Mouse (Mus musculus) heart, embryonic 13.5 days (tissue): ENCODE data around the gene Rps6kb1. TPM values are rescaled to one million over a fixed set of nuclear protein-coding genes. Genes with fewer than 3 reads are reported as not detected.

ENCODE experiments used
- ATAC-seq: fragments of 200-750 bp; cut with Nextera tagmentation; 2 replicates; pipeline ENCODE4 v1.8.0; 2017; ENCODE audit warnings: moderate TSS enrichment; ENCODE audit not compliant: insufficient number of reproducible peaks, low FRiP score, low TSS enrichment; ENCODE audit errors: extremely low read depth
- H3K27ac ChIP-seq: fragments of 300-500 bp; sonication (generic); replicated peaks from 2 replicates; pipeline ENCODE4 v1.5.1; 2015; ENCODE audit warnings: moderate library complexity, mild to moderate bottlenecking, inconsistent platforms
- H3K27me3 ChIP-seq: fragments of 300-500 bp; sonication (generic); replicated peaks from 2 replicates; pipeline ENCODE4 v1.6.1; 2015; ENCODE audit warnings: mild to moderate bottlenecking, inconsistent platforms
- H3K36me3 ChIP-seq: fragments of 300-500 bp; sonication (generic); 2 replicates; pipeline ENCODE4 v1.6.1; 2015; ENCODE audit warnings: mild to moderate bottlenecking, inconsistent platforms
- H3K4me1 ChIP-seq: fragments of 300-500 bp; sonication (generic); 2 replicates; pipeline ENCODE4 v1.6.1; 2015; ENCODE audit warnings: inconsistent platforms
- H3K4me2 ChIP-seq: fragments of 300-500 bp; sonication (generic); 2 replicates; pipeline ENCODE4 v1.6.1; 2015; ENCODE audit warnings: inconsistent platforms, mild to moderate bottlenecking, moderate library complexity
- H3K4me3 ChIP-seq: fragments of 300-500 bp; sonication (generic); 2 replicates; pipeline ENCODE4 v1.5.1; 2015; ENCODE audit warnings: moderate library complexity, mild to moderate bottlenecking, inconsistent platforms
- H3K9ac ChIP-seq: fragments of 300-500 bp; sonication (generic); 2 replicates; pipeline ENCODE4 v1.6.1; 2015; ENCODE audit warnings: inconsistent platforms, mild to moderate bottlenecking, moderate library complexity
- H3K9me3 ChIP-seq: fragments of 300-500 bp; sonication (generic); 2 replicates; pipeline ENCODE4 v1.6.1; 2016; ENCODE audit warnings: inconsistent platforms
- WGBS: fragments of 180-500 bp; shearing (Covaris S2); methylation state at CpG from one replicate; pipeline ENCODE4 v1.1.7; 2015; ENCODE audit warnings: mixed read lengths; 5-methylcytosine and 5-hydroxymethylcytosine counted together
- polyA plus RNA-seq: library from polyadenylated mRNA; unstranded; fragments of >200 nt; fragmentation: Nextera tagmentation; extraction: Ambion mirVana; gene quantifications from 2 replicates; pipeline ENCODE4 v1.2.1, GENCODE M21; 2015

The Rps6kb1 gene
- polyA plus RNA-seq, 1 experiment from 2014 or later, result 41.2 TPM

GRCm38 (mm10) chr11:86570261-86570746 is 25.7 kb upstream of the Rps6kb1 start:
- peaks cover 16% of the 10 kb centered on the region for H3K36me3 ChIP-seq
- ATAC-seq, result 0 out of 2 replicates have a peak, but pooled peaks have one; percentile 38
- H3K4me1 ChIP-seq, result peaks cover 32% of the 10 kb centered on the region
- H3K27me3 ChIP-seq, result no peaks in the 10 kb centered on the region
- H3K4me3 ChIP-seq, result no peak overlapping the region
- peak overlapping the region; percentile 65 for H3K27ac ChIP-seq
- no peak overlapping the region for H3K9ac ChIP-seq
- H3K4me2 ChIP-seq, result 0 out of 2 replicates have a peak overlapping the region, but pooled peaks have one; percentile 2
- 30% methylated on average over 9 of the region's 9 CpGs for WGBS
- H3K9me3 ChIP-seq, result no peaks in the 10 kb centered on the region

- Histone ChIP-seq H3K4me3 (no peak overlapping the region), H3K9ac (no peak overlapping the region), H3K4me1 (peaks cover 27% of the 10 kb centered on the region), H3K4me2 (no peak overlapping the region), H3K9me3 (no peaks in the 10 kb centered on the region), H3K27me3 (no peaks in the 10 kb centered on the region), H3K36me3 (peaks cover 19% of the 10 kb centered on the region), H3K27ac (no peak overlapping the region)
- ATAC-seq, result no peak
- WGBS, result 63% methylated on average over 3 of the region's 3 CpGs
Observed at GRCm38 (mm10) chr11:86568425-86568824, 23.8 kb upstream of the Rps6kb1 start.

- peaks cover 84% of the 10 kb centered on the region for H3K36me3 ChIP-seq
- no peaks in the 10 kb centered on the region for H3K27me3 ChIP-seq
- H3K4me3 ChIP-seq, result no peak overlapping the region
- no peaks in the 10 kb centered on the region for H3K4me1 ChIP-seq
- no peak overlapping the region for H3K9ac ChIP-seq
- no peak overlapping the region for H3K4me2 ChIP-seq
- 84% methylated on average over 4 of the region's 4 CpGs for WGBS
- H3K9me3 ChIP-seq, result no peaks in the 10 kb centered on the region
- no peak for ATAC-seq
- H3K27ac ChIP-seq, result no peak overlapping the region
Observed at GRCm38 (mm10) chr11:86558258-86558657, 13.7 kb upstream of the Rps6kb1 start.

- 84% methylated on average over 6 of the region's 6 CpGs for WGBS
Observed at GRCm38 (mm10) chr11:86553525-86553924, 8.9 kb upstream of the Rps6kb1 start.

GRCm38 (mm10) chr11:86547412-86547811 is 2.8 kb upstream of the Rps6kb1 start:
- H3K27ac ChIP-seq, result no peak overlapping the region
- H3K4me1 ChIP-seq, result peaks cover 25% of the 10 kb centered on the region
- no peak for ATAC-seq
- H3K36me3 ChIP-seq, result peaks cover 31% of the 10 kb centered on the region
- H3K4me3 ChIP-seq, result no peak overlapping the region
- no peak overlapping the region for H3K9ac ChIP-seq
- WGBS, result 96% methylated on average over 1 of the region's 1 CpGs
- H3K4me2 ChIP-seq, result no peak overlapping the region
- H3K9me3 ChIP-seq, result no peaks in the 10 kb centered on the region
- no peaks in the 10 kb centered on the region for H3K27me3 ChIP-seq

More at GRCm38 (mm10) chr11:86553525-86553924, 8.9 kb upstream of the Rps6kb1 start:
- H3K9me3 ChIP-seq, result no peaks in the 10 kb centered on the region
- H3K27ac ChIP-seq, result no peak overlapping the region
- H3K4me2 ChIP-seq, result no peak overlapping the region
- H3K27me3 ChIP-seq, result no peaks in the 10 kb centered on the region
- no peaks in the 10 kb centered on the region for H3K4me1 ChIP-seq
- H3K4me3 ChIP-seq, result no peak overlapping the region
- ATAC-seq, result no peak
- no peak overlapping the region for H3K9ac ChIP-seq
- peaks cover 85% of the 10 kb centered on the region for H3K36me3 ChIP-seq

GRCm38 (mm10) chr11:86545556-86545955 is 951 bp upstream of the Rps6kb1 start:
- no peaks in the 10 kb centered on the region for H3K9me3 ChIP-seq
- ATAC-seq, result no peak
- peak overlapping the region; percentile 91 for H3K27ac ChIP-seq
- peak overlapping the region; percentile 79 for H3K4me2 ChIP-seq
- peak overlapping the region; percentile 97 for H3K4me3 ChIP-seq
- H3K9ac ChIP-seq, result peak overlapping the region; percentile 84
- peaks cover 25% of the 10 kb centered on the region for H3K36me3 ChIP-seq
- WGBS, result 71% methylated on average over 8 of the region's 8 CpGs
- peaks cover 35% of the 10 kb centered on the region for H3K4me1 ChIP-seq
- H3K27me3 ChIP-seq, result no peaks in the 10 kb centered on the region

GRCm38 (mm10) chr11:86543960-86544638 is 506 bp downstream of the Rps6kb1 start:
- Histone ChIP-seq H3K9me3 (no peaks in the 10 kb centered on the region), H3K4me3 (peak overlapping the region; percentile 97), H3K4me2 (peak overlapping the region; percentile 85), H3K27me3 (no peaks in the 10 kb centered on the region), H3K27ac (peak overlapping the region; percentile 91), H3K9ac (peak overlapping the region; percentile 99), H3K36me3 (peaks cover 10% of the 10 kb centered on the region), H3K4me1 (peaks cover 35% of the 10 kb centered on the region)
- 1% methylated on average over 46 of the region's 50 CpGs for WGBS
- peak; percentile 47 for ATAC-seq

GRCm38 (mm10) chr11:86542851-86543250 is 1.8 kb downstream of the Rps6kb1 start:
- Histone ChIP-seq H3K4me1 (peaks cover 35% of the 10 kb centered on the region), H3K27me3 (no peaks in the 10 kb centered on the region), H3K4me3 (peak overlapping the region; percentile 97), H3K27ac (0 out of 2 replicates have a peak overlapping the region, but pooled peaks have one; percentile 91), H3K9ac (peak overlapping the region; percentile 99), H3K9me3 (no peaks in the 10 kb centered on the region), H3K36me3 (peaks cover 11% of the 10 kb centered on the region; the same call in 1 of the 2 replicates), H3K4me2 (peak overlapping the region; percentile 85)
- WGBS, result 78% methylated on average over 1 of the region's 1 CpGs
- ATAC-seq, result no peak

GRCm38 (mm10) chr11:86540476-86540845 is 4.1 kb downstream of the Rps6kb1 start:
- H3K9me3 ChIP-seq, result no peaks in the 10 kb centered on the region
- no peaks in the 10 kb centered on the region for H3K27me3 ChIP-seq
- H3K4me1 ChIP-seq, result peaks cover 26% of the 10 kb centered on the region
- no peak overlapping the region for H3K4me3 ChIP-seq
- H3K36me3 ChIP-seq, result peaks cover 13% of the 10 kb centered on the region; the same call in 1 of the 2 replicates
- no peak overlapping the region for H3K4me2 ChIP-seq
- 86% methylated on average over 2 of the region's 2 CpGs for WGBS
- no peak overlapping the region for H3K27ac ChIP-seq
- H3K9ac ChIP-seq, result no peak overlapping the region
- no peak for ATAC-seq

GRCm38 (mm10) chr11:86539716-86540475 is 4.7 kb downstream of the Rps6kb1 start:
- Histone ChIP-seq H3K4me2 (no peak overlapping the region), H3K27ac (no peak overlapping the region), H3K4me3 (no peak overlapping the region), H3K9ac (no peak overlapping the region), H3K36me3 (peaks cover 13% of the 10 kb centered on the region), H3K4me1 (peaks cover 24% of the 10 kb centered on the region), H3K9me3 (no peaks in the 10 kb centered on the region), H3K27me3 (no peaks in the 10 kb centered on the region)
- 72% methylated on average over 6 of the region's 6 CpGs for WGBS
- no peak for ATAC-seq

- Histone ChIP-seq H3K36me3 (peaks cover 25% of the 10 kb centered on the region), H3K4me1 (peaks cover 24% of the 10 kb centered on the region), H3K27ac (no peak overlapping the region), H3K9me3 (no peaks in the 10 kb centered on the region), H3K9ac (no peak overlapping the region), H3K4me2 (no peak overlapping the region), H3K27me3 (no peaks in the 10 kb centered on the region), H3K4me3 (no peak overlapping the region)
- no peak for ATAC-seq
- WGBS, result 95% methylated on average over 4 of the region's 4 CpGs
Observed at GRCm38 (mm10) chr11:86538786-86539185, 5.8 kb downstream of the Rps6kb1 start.
